Mouse (Mus musculus) skeletal muscle tissue, adult 2 months (tissue): Measurements from ENCODE around the gene Otp.

Experiments used
- DNase-seq: peaks from one replicate; pipeline ENCODE4 v3.0.0-alpha.2; 2012; ENCODE audit warnings: low read depth, low spot score

Otp gene

DNA sequence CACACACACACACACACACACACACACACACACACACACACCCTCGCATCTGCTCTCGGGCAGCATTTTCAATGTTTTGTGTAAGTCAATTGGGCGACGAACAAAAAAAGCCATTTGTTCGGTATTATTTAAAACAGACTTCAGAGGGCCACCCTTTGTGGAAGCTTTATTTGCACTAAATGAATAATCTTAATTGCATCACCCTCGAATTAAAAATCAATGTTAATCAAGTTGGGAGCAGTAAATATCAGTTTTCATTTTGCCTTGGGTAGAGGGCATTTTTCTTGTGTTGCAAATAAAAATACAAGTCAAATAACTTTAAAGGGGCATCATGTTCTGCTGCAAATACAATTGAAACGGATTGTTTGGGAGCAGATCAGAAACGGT lies 1.4 kb upstream of the Otp start:
- no peak for DNase-seq

- DNase-seq: no peak
These were observed 576 bp upstream of the Otp start for GRCm38 (mm10) chr13:94874656-94875395.

DNA sequence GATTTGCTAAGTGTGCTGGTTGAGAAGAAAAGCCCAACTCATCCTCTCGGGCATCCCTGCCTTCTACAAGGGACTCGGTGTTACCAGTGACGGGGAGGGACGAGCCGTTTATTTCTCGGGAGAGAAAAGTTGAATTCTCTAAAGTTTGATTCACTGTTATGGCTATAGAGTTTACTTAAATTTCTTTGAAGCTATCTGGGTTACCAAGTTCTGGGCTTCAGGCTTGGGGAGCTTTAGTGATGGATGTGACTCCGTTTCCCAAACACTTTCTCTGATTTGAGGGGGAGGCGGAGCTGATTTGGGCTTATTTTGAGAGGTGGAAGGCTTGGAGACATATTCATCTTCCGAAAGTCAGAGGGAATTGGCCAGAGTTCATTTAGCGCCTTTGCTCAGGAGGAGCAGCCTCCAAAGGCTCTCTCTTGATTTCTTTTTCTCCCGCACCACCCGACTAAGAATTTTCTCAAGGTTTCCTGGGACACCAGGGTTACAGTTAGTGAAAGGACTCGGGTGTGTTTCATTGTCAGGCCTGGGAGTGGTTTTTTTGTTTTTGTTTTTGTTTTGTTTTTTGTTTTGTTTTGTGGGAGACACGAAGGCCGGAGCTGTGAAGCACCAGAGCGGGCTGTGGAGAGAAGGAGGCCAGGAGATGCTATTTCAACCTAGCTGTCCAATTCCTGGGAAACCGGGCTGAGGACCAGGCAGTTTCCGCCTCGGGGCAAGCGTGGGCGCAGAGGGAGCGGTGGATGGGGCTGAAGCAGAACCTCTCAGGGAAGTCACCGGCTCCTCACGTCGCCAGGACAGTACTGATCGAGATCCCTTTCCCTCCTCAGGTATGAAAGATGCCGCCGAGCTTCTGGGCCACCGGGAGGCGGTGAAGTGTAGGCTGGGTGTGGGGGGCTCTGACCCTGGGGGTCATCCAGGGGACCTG lies 1.1 kb downstream of the Otp start:
- no peak for DNase-seq

GRCm38 (mm10) chr13:94877211-94877590 lies 1.8 kb downstream of the Otp start:
- no peak for DNase-seq

- DNase-seq: no peak
These were observed 2.8 kb downstream of the Otp start for GRCm38 (mm10) chr13:94877991-94878745.

- no peak for DNase-seq
These were observed 5.8 kb downstream of the Otp start for GRCm38 (mm10) chr13:94881201-94881600.

DNA sequence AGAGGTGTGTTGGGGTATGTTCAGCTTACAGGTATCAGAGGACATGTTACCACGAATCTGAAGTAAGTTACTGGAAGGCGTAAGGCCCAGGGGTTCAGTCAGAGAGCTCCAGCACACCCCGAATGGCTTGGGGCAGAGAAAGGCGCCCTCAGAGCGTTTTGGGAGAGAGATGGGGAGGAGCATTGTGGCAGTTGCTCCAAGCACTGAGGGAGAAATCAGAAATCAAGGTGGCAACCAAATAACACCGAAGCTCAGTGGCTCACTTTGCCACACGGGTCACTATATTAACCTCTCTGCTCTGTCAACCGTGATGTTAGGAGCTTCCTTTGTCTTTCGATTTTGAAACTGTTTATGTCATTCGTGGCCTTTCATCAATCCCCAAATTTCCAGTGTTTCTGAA lies 6.8 kb downstream of the Otp start:
- no peak for DNase-seq

GRCm38 (mm10) chr13:94882711-94883145 lies 7.3 kb downstream of the Otp start:
- no peak for DNase-seq

- DNase-seq: no peak
These were observed 8.0 kb downstream of the Otp start for GRCm38 (mm10) chr13:94883163-94883965.

GRCm38 (mm10) chr13:94883966-94884960 lies 8.9 kb downstream of the Otp start:
- no peak for DNase-seq

GRCm38 (mm10) chr13:94885291-94886235 lies 10.2 kb downstream of the Otp start:
- DNase-seq: no peak

DNA sequence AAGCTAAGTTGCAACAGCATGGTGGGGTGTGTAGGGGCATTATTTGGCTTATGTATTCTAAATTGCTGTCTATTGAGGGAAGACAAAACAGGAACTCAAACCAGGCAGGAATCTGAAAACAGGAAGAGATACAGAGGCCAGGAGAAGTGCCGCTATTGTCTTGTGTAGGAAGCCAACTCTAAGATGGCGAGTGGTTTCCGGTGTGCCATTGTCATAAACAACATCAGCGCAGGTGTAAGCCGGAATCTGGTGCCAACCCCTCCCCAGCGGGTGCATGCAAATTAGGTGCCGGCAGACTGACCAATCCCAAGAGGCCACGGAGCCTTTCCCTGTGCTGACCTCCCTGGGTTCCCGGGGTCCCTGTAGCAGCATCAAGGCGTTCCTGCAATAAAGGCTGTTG lies 32.4 kb downstream of the Otp start:
- DNase-seq: no peak

DNA sequence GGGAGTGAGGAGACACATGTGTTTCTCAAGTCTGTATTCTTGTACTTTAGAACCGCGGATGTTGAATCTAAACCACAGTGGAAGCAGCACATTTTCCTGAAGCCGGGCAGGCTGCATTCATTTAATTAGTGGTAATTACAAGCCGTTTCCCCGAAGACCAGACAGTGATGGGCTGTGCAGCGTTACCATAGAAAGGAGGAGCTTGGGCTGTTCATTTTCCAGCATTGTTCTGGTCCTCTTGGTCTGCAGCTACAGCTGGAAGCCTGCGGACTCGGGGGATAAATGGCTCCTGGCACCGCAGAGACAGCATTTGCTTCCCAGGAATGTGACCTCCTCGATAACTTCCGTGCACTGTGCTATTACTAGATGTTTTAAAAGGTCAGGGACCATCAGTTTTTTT lies 37.6 kb downstream of the Otp start:
- DNase-seq: no peak

GRCm38 (mm10) chr13:94915654-94916053 lies 40.3 kb downstream of the Otp start:
- DNase-seq: no peak

GRCm38 (mm10) chr13:94928086-94928485 lies 52.7 kb downstream of the Otp start:
- no peak for DNase-seq
